Comparison of ENCODE assay signal across 9 mouse cellular contexts in genomic region chr11:112982802-112983591, GRCm38 (mm10).
DNase-seq lines count a peak whose midpoint lies in the region; ATAC-seq lines count a peak whose summit lies in the region.
"Had no signal": no experiment of that assay in that cellular context is flagged by ENCODE, and none has a peak within 500 bp of the region (broad histone marks: within the 10 kb centered on the region; RNA-seq: fewer than 3 reads in every experiment).

No protein-coding gene starts in this region.

- DNase-seq in layer of hippocampus, adult 11-12 months (ENCODE audit: low spot score): peak; percentile 50
- no peak for DNase-seq in layer of hippocampus, adult 9-10 months (ENCODE audit: low spot score)
- peak; percentile 29 for DNase-seq in forelimb bud, embryonic 11.5 days (ENCODE audit: low read depth, low spot score)
- peak; percentile 88 for DNase-seq in left cerebral cortex, postnatal 4 days
- peak; percentile 23 to 53 for DNase-seq in right cerebral cortex, adult 2 months (ENCODE audit: low spot score in 2 of 2)
- no peak for DNase-seq in ovary, postnatal 14 days (ENCODE audit: low spot score)
- no peak for DNase-seq in thymus, postnatal 25 days

- H3K9me3 ChIP-seq in intestine, embryonic 16.5 days (ENCODE audit: control insufficient read depth, low read length): no peaks in the 10 kb centered on the region

- no peak for ATAC-seq in intestine, embryonic 16.5 days

- H3K36me3 ChIP-seq in intestine, embryonic 16.5 days (ENCODE audit: control insufficient read depth, insufficient read depth, low read length): no peaks in the 10 kb centered on the region

- H3K4me1 ChIP-seq in intestine, embryonic 16.5 days (ENCODE audit: control insufficient read depth, insufficient read depth, low read length): peaks cover 10% of the 10 kb centered on the region
- H3K4me1 ChIP-seq: megakaryocyte, embryonic 14.5 days had no signal

- H3K27ac ChIP-seq in intestine, embryonic 16.5 days (ENCODE audit: low read length): no peak overlapping the region

- no peaks in the 10 kb centered on the region for H3K27me3 ChIP-seq in intestine, embryonic 16.5 days (replicated peaks; ENCODE audit: control insufficient read depth, insufficient read depth, low read length)

- WGBS in intestine, embryonic 16.5 days: 60% methylated on average over 9 of the region's 9 CpGs

- no peak overlapping the region for H3K4me3 ChIP-seq in intestine, embryonic 16.5 days (ENCODE audit: low read length)
- H3K4me3 ChIP-seq: megakaryocyte, embryonic 14.5 days had no signal

- intact Hi-C loops in left cerebral cortex, postnatal 4 days (cut with DNase I): no loop called here

- H3K4me2 ChIP-seq in intestine, embryonic 16.5 days (ENCODE audit: low read depth, low read length): no peak overlapping the region

- no peak overlapping the region for H3K9ac ChIP-seq in intestine, embryonic 16.5 days (ENCODE audit: low read depth, low read length)

Comparison
In these comparisons a context has a peak if more than half of its experiments do, and no peak if none do; other contexts are left out.
1. DNase-seq: peak in layer of hippocampus, adult 11-12 months (single experiment), forelimb bud, embryonic 11.5 days (single experiment), left cerebral cortex, postnatal 4 days (single experiment) and right cerebral cortex, adult 2 months (2 of 2); none in layer of hippocampus, adult 9-10 months (single experiment), ovary, postnatal 14 days (single experiment) and thymus, postnatal 25 days (single experiment).